24 mouse cellular contexts compared by ENCODE assay signal in genomic region chr6:3749624-3750023, GRCm38 (mm10). TPM values are rescaled to one million over a fixed set of nuclear protein-coding genes. Genes with fewer than 3 reads are reported as not detected.
DNase-seq lines count a peak whose midpoint lies in the region; ATAC-seq and TF ChIP-seq lines count a peak whose summit lies in the region.
"Had no signal": no experiment of that assay in that cellular context is flagged by ENCODE, and none has a peak within 500 bp of the region (broad histone marks: within the 10 kb centered on the region; RNA-seq: fewer than 3 reads in every experiment).

No protein-coding gene starts in this region.

- dilution Hi-C loops in CH12.LX (cut with MboI; ENCODE audit: extremely low pct_ligation_motif_present, extremely low pct_unique_long_range_greater_than_20kb, low sequenced_read_pairs): no loop called here

- H3K4me3 ChIP-seq in CH12.LX (replicated peaks in 1 of 3; ENCODE audit: low read depth in 2 of 3, low read length in 2 of 3, poor library complexity in 1 of 3): no peak overlapping the region
- no peak overlapping the region for H3K4me3 ChIP-seq in forebrain, embryonic 14.5 days (ENCODE audit: low read depth, low read length)
- H3K4me3 ChIP-seq: embryonic facial prominence, embryonic 13.5 days; embryonic facial prominence, embryonic 15.5 days; erythroblast, embryonic 14.5 days; forebrain, embryonic 10.5 days; forebrain, embryonic 12.5 days; forebrain, embryonic 15.5 days had no signal

- in situ Hi-C loops in CH12.LX (cut with MboI; ENCODE audit: low pct_ligation_motif_present, low pct_unique_long_range_greater_than_20kb, low sequenced_read_pairs): loop anchor here (10.0 kb wide), 2 partner anchors 115 to 235 kb away; no protein-coding TSS in a partner anchor

- H3K9ac ChIP-seq in CH12.LX (ENCODE audit: insufficient read depth, low read depth): no peak overlapping the region
- H3K9ac ChIP-seq in forebrain, embryonic 14.5 days (ENCODE audit: low read length): no peak overlapping the region
- H3K9ac ChIP-seq: embryonic facial prominence, embryonic 13.5 days; embryonic facial prominence, embryonic 15.5 days; forebrain, embryonic 12.5 days; forebrain, embryonic 15.5 days; forebrain, postnatal 0 days had no signal

- H3K79me2 ChIP-seq in CH12.LX (replicated peaks; ENCODE audit: control insufficient read depth, extremely low read depth, insufficient read depth, poor library complexity, severe bottlenecking): no peaks in the 10 kb centered on the region

- no peaks in the 10 kb centered on the region for H3K9me3 ChIP-seq in CH12.LX (replicated peaks; ENCODE audit: low read length)
- H3K9me3 ChIP-seq in forebrain, embryonic 14.5 days (replicated peaks; ENCODE audit: control insufficient read depth, low read length): no peaks in the 10 kb centered on the region
- H3K9me3 ChIP-seq: embryonic facial prominence, embryonic 13.5 days; embryonic facial prominence, embryonic 15.5 days; forebrain, embryonic 10.5 days; forebrain, embryonic 12.5 days; forebrain, embryonic 15.5 days had no signal

- 81% methylated on average over 5 of the region's 5 CpGs for WGBS in forebrain, embryonic 14.5 days

- ATAC-seq in common myeloid progenitor, adult 5-6 weeks (replicated peaks; ENCODE audit: low read depth, poor library complexity, severe bottlenecking): peak; percentile 76
- peak; percentile 68 to 90; a peak in 3 of 4 replicates for ATAC-seq in hematopoietic stem cell, adult 5-6 weeks (replicated peaks in 1 of 2; ENCODE audit: insufficient read depth in 1 of 2, low FRiP score in 2 of 2, low TSS enrichment in 1 of 2, low read depth in 1 of 2, poor library complexity in 2 of 2, severe bottlenecking in 2 of 2)
- no peak for ATAC-seq in forebrain, embryonic 14.5 days
- ATAC-seq: CD4-positive, CD25-positive, alpha-beta regulatory T cell, adult 4 months; forebrain, embryonic 15.5 days; forebrain, postnatal 0 days had no signal

- no peaks in the 10 kb centered on the region for H3K36me3 ChIP-seq in CH12.LX (replicated peaks in 1 of 2; ENCODE audit: control insufficient read depth in 1 of 2, insufficient read depth in 1 of 2, low read length in 1 of 2)
- no peaks in the 10 kb centered on the region for H3K36me3 ChIP-seq in forebrain, embryonic 14.5 days (ENCODE audit: control insufficient read depth, insufficient read depth, low read length)
- H3K36me3 ChIP-seq: embryonic facial prominence, embryonic 13.5 days; embryonic facial prominence, embryonic 15.5 days; forebrain, embryonic 10.5 days; forebrain, embryonic 12.5 days; forebrain, embryonic 15.5 days had no signal

- TF ChIP-seq POLR2A in CH12.LX (IDR thresholded peaks at IDR 0.05; ENCODE audit: low read depth, low read length): no peak

- no peak overlapping the region for H3K4me2 ChIP-seq in CH12.LX (ENCODE audit: insufficient read depth, low read depth, poor library complexity, severe bottlenecking)
- H3K4me2 ChIP-seq in forebrain, embryonic 14.5 days (ENCODE audit: low read length): no peak overlapping the region
- H3K4me2 ChIP-seq: embryonic facial prominence, embryonic 13.5 days; embryonic facial prominence, embryonic 15.5 days; forebrain, embryonic 12.5 days; forebrain, embryonic 15.5 days had no signal

- TF ChIP-seq EP300 in CH12.LX (IDR thresholded peaks at IDR 0.05; ENCODE audit: low read length): no peak

- H3K27me3 ChIP-seq in CH12.LX (replicated peaks): no peaks in the 10 kb centered on the region
- no peaks in the 10 kb centered on the region for H3K27me3 ChIP-seq in forebrain, embryonic 14.5 days (replicated peaks; ENCODE audit: control insufficient read depth, insufficient read depth, low read length)
- H3K27me3 ChIP-seq: embryonic facial prominence, embryonic 13.5 days; embryonic facial prominence, embryonic 15.5 days; forebrain, embryonic 12.5 days; forebrain, embryonic 15.5 days had no signal

- no peak for TF ChIP-seq CTCF in CH12.LX (conservative IDR thresholded peaks at IDR 0.05 in 1 of 2, IDR thresholded peaks at IDR 0.05 in 1 of 2; ENCODE audit: low read depth in 2 of 2, low read length in 2 of 2)

- H3K27ac ChIP-seq in CH12.LX (ENCODE audit: insufficient read depth, low read depth): no peak overlapping the region
- H3K27ac ChIP-seq in forebrain, embryonic 14.5 days (ENCODE audit: low read depth, low read length): no peak overlapping the region
- H3K27ac ChIP-seq: embryonic facial prominence, embryonic 13.5 days; embryonic facial prominence, embryonic 15.5 days; forebrain, embryonic 10.5 days; forebrain, embryonic 12.5 days; forebrain, embryonic 15.5 days had no signal

- DNase-seq in CH12.LX (ENCODE audit: extremely low read depth): peak; percentile 3
- no peak for DNase-seq in forebrain, embryonic 14.5 days (ENCODE audit: low spot score)
- no peak for DNase-seq in MN1 (ENCODE audit: low spot score)
- no peak for DNase-seq in frontal cortex, adult 2 months (ENCODE audit: extremely low spot score in 1 of 2, low spot score in 1 of 2)
- DNase-seq: adrenal gland, adult 2 months; adrenal gland, postnatal 10 days; adrenal gland, postnatal 25 days; B cell, adult 2 months; cerebellum, adult 11-12 months; cerebellum, adult 2 months; cerebellum, adult 9-10 months; cerebellum, postnatal 10 days; cerebellum, postnatal 25 days; embryo, embryonic 11 days; forebrain, postnatal 0 days had no signal

- H3K4me1 ChIP-seq in CH12.LX (ENCODE audit: control insufficient read depth in 1 of 2, insufficient read depth in 2 of 2): peaks cover 0 to 16% of the 10 kb centered on the region in 2 experiments; a peak in 2 of 4 replicates
- H3K4me1 ChIP-seq in forebrain, embryonic 14.5 days (ENCODE audit: control insufficient read depth, insufficient read depth, low read length): no peaks in the 10 kb centered on the region
- H3K4me1 ChIP-seq: embryonic facial prominence, embryonic 13.5 days; embryonic facial prominence, embryonic 15.5 days; forebrain, embryonic 10.5 days; forebrain, embryonic 12.5 days; forebrain, embryonic 15.5 days had no signal

- no peak for TF ChIP-seq RAD21 in CH12.LX (IDR thresholded peaks at IDR 0.05; ENCODE audit: low read depth, low read length)

TF ChIP-seq in CH12.LX, 34 proteins besides CTCF, POLR2A, EP300 and RAD21:
- TF ChIP-seq UBTF (IDR thresholded peaks at IDR 0.05; ENCODE audit: low read depth, low read length) (no peak), HCFC1 (IDR thresholded peaks at IDR 0.05; ENCODE audit: low read depth, low read length) (no peak), ELF1 (IDR thresholded peaks at IDR 0.05; ENCODE audit: low read depth, low read length) (no peak), MAZ (IDR thresholded peaks at IDR 0.05; ENCODE audit: low read depth, low read length) (no peak), TBP (conservative IDR thresholded peaks at IDR 0.05; ENCODE audit: low read depth, low read length) (no peak), ZMIZ1 (IDR thresholded peaks at IDR 0.05; ENCODE audit: low read depth, low read length) (no peak), SMC3 (IDR thresholded peaks at IDR 0.05; ENCODE audit: low read depth, low read length) (no peak), ETS1 (conservative IDR thresholded peaks at IDR 0.05; ENCODE audit: low read depth, low read length) (no peak), USF2 (conservative IDR thresholded peaks at IDR 0.05; ENCODE audit: low read depth, low read length) (no peak), SIN3A (IDR thresholded peaks at IDR 0.05; ENCODE audit: low read length) (no peak), E2F4 (IDR thresholded peaks at IDR 0.05; ENCODE audit: insufficient replicate concordance, low read depth, low read length) (no peak), MYC (IDR thresholded peaks at IDR 0.05; ENCODE audit: low read depth, low read length) (no peak), MEF2A (IDR thresholded peaks at IDR 0.05; ENCODE audit: borderline replicate concordance, low read depth, low read length) (no peak), PAX5 (IDR thresholded peaks at IDR 0.05; ENCODE audit: low read length) (no peak), NRF1 (IDR thresholded peaks at IDR 0.05; ENCODE audit: low read depth, low read length) (no peak), CHD1 (IDR thresholded peaks at IDR 0.05; ENCODE audit: low read depth, low read length) (no peak), NELFE (IDR thresholded peaks at IDR 0.05; ENCODE audit: low read depth, low read length) (no peak), GABPA (IDR thresholded peaks at IDR 0.05; ENCODE audit: insufficient replicate concordance, low read depth, low read length) (no peak), TCF12 (IDR thresholded peaks at IDR 0.05; ENCODE audit: low read depth, low read length) (no peak)

RNA-seq across cellular contexts. Expression of gene Calcr, which starts 14.9 kb away (rescaled TPM):
- not detected in 2 replicates for total RNA-seq in CH12.LX (2012; rRNA removed)
- not detected in 2 replicates for total RNA-seq in CH12.LX (2014; rRNA removed)
- not detected in 2 replicates for polyA plus RNA-seq in CH12.LX (2012; ENCODE audit: insufficient read length, low read depth)
- not detected in 2 replicates for total RNA-seq in common myeloid progenitor, adult 5-6 weeks (2017)
- not detected in 2 replicates for total RNA-seq in hematopoietic stem cell, adult 5-6 weeks (2017)
- 3.9 and 4.2 TPM in 2 replicates for polyA plus RNA-seq in forebrain, embryonic 14.5 days (2014; fragmentation: Nextera tagmentation; extraction: Ambion mirVana)
- 0.06 TPM in 1 of 2 replicates, not detected in the other for polyA plus RNA-seq in frontal cortex, adult 2 months (2012; rRNA removed)
- total RNA-seq: adrenal gland, adult 2 months; adrenal gland, postnatal 25 days had no signal
- polyA plus RNA-seq: adrenal gland, adult 2 months; CD4-positive, CD25-positive, alpha-beta regulatory T cell, adult 4 months; erythroblast, embryonic 14.5 days had no signal
